Mouse (Mus musculus) cerebellum, adult 8-10 months (tissue): ENCODE measurements around the gene Thbs2.
"Not testable (repeated sequence)": the region's sequence is repeated elsewhere in the genome, so short reads cannot be mapped to it uniquely, and the experiment has no call there.

Experiments used
- DNase-seq: peaks from one replicate; pipeline ENCODE4 v3.0.0; 2022

Gene Thbs2

GRCm38 (mm10) chr17:14627828-14628338, 66.2 kb downstream of the Thbs2 start:
- no peak for DNase-seq

DNA sequence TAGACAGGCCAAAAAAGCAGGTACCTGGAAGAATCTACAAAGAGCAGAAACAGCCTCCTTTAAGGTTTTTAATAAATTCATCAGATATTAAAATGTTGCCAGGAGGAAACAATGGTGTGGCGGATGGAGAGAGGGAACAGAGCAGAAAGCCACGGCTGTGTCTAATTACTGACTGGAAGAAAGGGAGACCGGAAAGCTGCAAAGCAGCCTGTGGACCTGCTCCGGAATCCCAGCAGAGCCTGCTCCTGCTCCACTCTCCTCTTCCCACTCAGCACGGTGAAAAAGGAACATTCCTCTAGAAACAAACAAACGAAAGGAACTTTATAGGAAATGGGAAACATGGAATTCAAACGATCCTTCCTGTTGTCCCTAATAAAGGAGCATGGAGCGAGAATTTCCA, 69.6 kb downstream of the Thbs2 start:
- DNase-seq = no peak

- not testable (repeated sequence) for DNase-seq
Observed at GRCm38 (mm10) chr17:14621006-14621405, 73.0 kb downstream of the Thbs2 start.

- DNase-seq = no peak
Observed at GRCm38 (mm10) chr17:14620037-14620436, 74.0 kb downstream of the Thbs2 start.

DNA sequence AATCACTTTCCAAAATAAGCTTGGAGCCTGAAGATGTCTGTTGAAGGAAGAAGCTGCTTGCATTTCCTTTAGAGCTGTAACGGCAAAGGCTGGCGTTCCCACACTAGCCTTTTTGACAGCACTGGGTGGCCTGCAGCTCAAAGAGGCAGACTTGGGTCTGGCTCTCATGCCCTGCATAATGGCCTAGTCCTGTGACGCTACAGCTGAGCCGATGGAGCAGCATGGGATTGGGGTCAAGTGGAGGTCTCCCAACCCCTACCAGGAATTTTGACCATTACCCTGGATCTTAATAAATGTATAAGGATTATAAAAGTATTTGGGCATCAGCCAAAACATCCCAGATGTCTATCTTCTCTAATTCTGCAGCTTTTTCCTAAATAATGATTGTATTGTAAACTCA, 75.0 kb downstream of the Thbs2 start:
- DNase-seq = no peak
